Mouse (Mus musculus): ENCODE results near the gene Pex7. TPM values are rescaled to one million over a fixed set of nuclear protein-coding genes. Genes with fewer than 3 reads are reported as not detected.

Pex7 gene
- polyA plus RNA-seq, 1 experiment from 2014 or later, result 28.9 TPM

DNA sequence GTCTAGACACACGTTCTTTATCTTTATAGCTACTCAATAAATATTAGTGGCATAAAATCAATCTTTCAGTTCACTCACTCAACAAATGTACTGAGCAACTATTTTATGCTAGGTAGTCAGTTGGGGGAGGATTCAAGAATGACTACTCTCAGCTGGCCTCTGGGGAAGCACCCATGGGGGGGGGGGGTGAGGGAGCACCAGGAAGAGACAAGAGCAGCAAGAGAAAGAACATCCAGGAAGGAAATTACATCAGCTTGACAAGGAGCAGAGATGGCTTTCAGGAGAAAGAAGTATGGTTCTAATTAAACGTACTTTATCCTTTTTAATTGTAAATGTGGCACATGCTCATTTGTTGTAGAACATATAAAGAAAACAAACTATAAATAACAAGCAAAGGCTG, 53.9 kb downstream of the Pex7 start:
- Histone ChIP-seq H3K27me3 (peaks cover 40% of the 10 kb centered on the region), H3K9me3 (no peaks in the 10 kb centered on the region), H3K4me3 (no peak overlapping the region), H3K27ac (replicated peaks) (no peak overlapping the region), H3K4me2 (no peak overlapping the region), H3K9ac (no peak overlapping the region), H3K4me1 (replicated peaks) (peaks cover 38% of the 10 kb centered on the region), H3K36me3 (no peaks in the 10 kb centered on the region)
- WGBS, result 73% methylated on average over 2 of the region's 2 CpGs
- no peak for ATAC-seq (ENCODE audit: low FRiP score, low read depth)

GRCm38 (mm10) chr10:19852776-19853175, 54.7 kb downstream of the Pex7 start:
- Histone ChIP-seq H3K36me3 (no peaks in the 10 kb centered on the region), H3K9me3 (no peaks in the 10 kb centered on the region), H3K4me2 (peak overlapping the region; percentile 100; the same call in 1 of the 2 replicates), H3K9ac (no peak overlapping the region), H3K4me3 (no peak overlapping the region), H3K27ac (replicated peaks) (no peak overlapping the region), H3K27me3 (peaks cover 44% of the 10 kb centered on the region), H3K4me1 (replicated peaks) (peaks cover 38% of the 10 kb centered on the region)
- 34% methylated on average over 6 of the region's 6 CpGs for WGBS
- ATAC-seq (ENCODE audit: low FRiP score, low read depth), result no peak

DNA sequence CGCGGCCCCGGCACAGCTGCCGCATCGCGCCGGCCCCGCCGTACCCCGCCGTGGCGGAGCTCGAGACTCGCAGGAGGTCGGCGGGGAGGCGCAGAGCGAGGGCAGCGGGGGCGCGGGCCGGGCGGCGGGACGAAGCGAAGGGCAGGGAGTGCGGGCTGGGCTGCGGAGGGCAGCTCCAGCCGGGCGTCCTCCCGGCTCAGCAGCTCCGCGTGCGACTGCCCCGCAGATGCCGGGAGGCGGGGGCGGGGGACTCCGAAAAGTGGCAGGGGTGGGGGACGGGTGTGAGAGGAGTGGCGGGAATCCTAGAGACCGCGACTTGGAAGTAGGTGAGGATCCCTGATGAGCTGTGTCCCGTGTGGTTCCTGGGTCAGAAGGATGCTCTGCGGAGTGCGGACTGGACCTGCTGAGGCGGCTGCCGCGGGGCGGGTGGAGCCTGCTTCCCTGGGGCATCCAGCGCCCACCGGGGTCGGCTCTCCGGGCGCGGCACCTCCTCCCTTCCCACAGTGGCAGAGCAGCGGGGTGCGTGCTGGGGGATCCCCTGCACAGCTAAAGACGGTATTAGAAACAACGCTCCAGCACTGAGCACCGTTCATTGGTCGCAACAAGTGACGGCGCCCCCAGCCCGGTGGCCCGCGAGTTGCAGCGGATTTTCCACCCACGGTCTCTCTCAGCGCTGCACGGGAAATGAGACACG, 56.3 kb downstream of the Pex7 start, which contains the start of gene Slc35d3:
Gene Slc35d3 (minus strand): TSS at position 462 of the 694 bp plus-strand sequence.
- Histone ChIP-seq H3K27me3 (peaks cover 44% of the 10 kb centered on the region), H3K9me3 (no peaks in the 10 kb centered on the region), H3K4me1 (replicated peaks) (peaks cover 38% of the 10 kb centered on the region), H3K36me3 (no peaks in the 10 kb centered on the region), H3K4me3 (peak within 1 kb of the TSS; percentile 59), H3K4me2 (peak within 1 kb of the TSS; percentile 100), H3K27ac (replicated peaks) (no peak within 1 kb of the TSS), H3K9ac (peak within 1 kb of the TSS; percentile 49)
- under 1% methylated on average over 67 of the region's 72 CpGs for WGBS
- ATAC-seq (ENCODE audit: low FRiP score, low read depth), result peak; percentile 63

GRCm38 (mm10) chr10:19850544-19850997, 56.9 kb downstream of the Pex7 start:
- Histone ChIP-seq H3K4me2 (peak overlapping the region; percentile 100), H3K27ac (replicated peaks) (no peak overlapping the region)
- whole genome bisulfite sequencing, result 0% methylated on average over 36 of the region's 36 CpGs

GRCm38 (mm10) chr10:19849771-19850365, 57.6 kb downstream of the Pex7 start:
- H3K9me3 ChIP-seq, result no peaks in the 10 kb centered on the region
- H3K9ac ChIP-seq, result peak overlapping the region; percentile 49
- H3K36me3 ChIP-seq, result no peaks in the 10 kb centered on the region
- peak overlapping the region; percentile 59 for H3K4me3 ChIP-seq
- H3K27ac ChIP-seq (replicated peaks), result no peak overlapping the region
- H3K27me3 ChIP-seq, result peaks cover 44% of the 10 kb centered on the region
- H3K4me1 ChIP-seq (replicated peaks), result peaks cover 38% of the 10 kb centered on the region
- ATAC-seq (ENCODE audit: low FRiP score, low read depth), result peak; percentile 40; the same call in 1 of the 2 replicates
- under 1% methylated on average over 32 of the region's 32 CpGs for WGBS
- H3K4me2 ChIP-seq, result peak overlapping the region; percentile 100

More at GRCm38 (mm10) chr10:19850544-19850997, 56.9 kb downstream of the Pex7 start:
- Histone ChIP-seq H3K27me3 (peaks cover 44% of the 10 kb centered on the region), H3K9me3 (no peaks in the 10 kb centered on the region), H3K9ac (peak overlapping the region; percentile 49), H3K36me3 (no peaks in the 10 kb centered on the region), H3K4me1 (replicated peaks) (peaks cover 38% of the 10 kb centered on the region), H3K4me3 (peak overlapping the region; percentile 59)
- ATAC-seq (ENCODE audit: low FRiP score, low read depth), result peak; percentile 61

GRCm38 (mm10) chr10:19848928-19849770, 58.3 kb downstream of the Pex7 start:
- H3K4me2 ChIP-seq, result peak overlapping the region; percentile 100
- 6% methylated on average over 44 of the region's 44 CpGs for WGBS
- H3K27ac ChIP-seq (replicated peaks), result no peak overlapping the region
- peaks cover 38% of the 10 kb centered on the region for H3K4me1 ChIP-seq (replicated peaks)
- H3K9me3 ChIP-seq, result no peaks in the 10 kb centered on the region
- no peak for ATAC-seq (ENCODE audit: low FRiP score, low read depth)
- peaks cover 41% of the 10 kb centered on the region for H3K27me3 ChIP-seq
- peak overlapping the region; percentile 59 for H3K4me3 ChIP-seq
- no peak overlapping the region for H3K9ac ChIP-seq
- H3K36me3 ChIP-seq, result no peaks in the 10 kb centered on the region

GRCm38 (mm10) chr10:19839836-19840235, 67.7 kb downstream of the Pex7 start:
- Histone ChIP-seq H3K36me3 (no peaks in the 10 kb centered on the region), H3K4me1 (replicated peaks) (no peaks in the 10 kb centered on the region), H3K9me3 (no peaks in the 10 kb centered on the region), H3K9ac (no peak overlapping the region), H3K27ac (replicated peaks) (no peak overlapping the region), H3K4me2 (no peak overlapping the region), H3K4me3 (no peak overlapping the region), H3K27me3 (no peaks in the 10 kb centered on the region)
- 87% methylated on average over 5 of the region's 5 CpGs for WGBS
- no peak for ATAC-seq (ENCODE audit: low FRiP score, low read depth)

DNA sequence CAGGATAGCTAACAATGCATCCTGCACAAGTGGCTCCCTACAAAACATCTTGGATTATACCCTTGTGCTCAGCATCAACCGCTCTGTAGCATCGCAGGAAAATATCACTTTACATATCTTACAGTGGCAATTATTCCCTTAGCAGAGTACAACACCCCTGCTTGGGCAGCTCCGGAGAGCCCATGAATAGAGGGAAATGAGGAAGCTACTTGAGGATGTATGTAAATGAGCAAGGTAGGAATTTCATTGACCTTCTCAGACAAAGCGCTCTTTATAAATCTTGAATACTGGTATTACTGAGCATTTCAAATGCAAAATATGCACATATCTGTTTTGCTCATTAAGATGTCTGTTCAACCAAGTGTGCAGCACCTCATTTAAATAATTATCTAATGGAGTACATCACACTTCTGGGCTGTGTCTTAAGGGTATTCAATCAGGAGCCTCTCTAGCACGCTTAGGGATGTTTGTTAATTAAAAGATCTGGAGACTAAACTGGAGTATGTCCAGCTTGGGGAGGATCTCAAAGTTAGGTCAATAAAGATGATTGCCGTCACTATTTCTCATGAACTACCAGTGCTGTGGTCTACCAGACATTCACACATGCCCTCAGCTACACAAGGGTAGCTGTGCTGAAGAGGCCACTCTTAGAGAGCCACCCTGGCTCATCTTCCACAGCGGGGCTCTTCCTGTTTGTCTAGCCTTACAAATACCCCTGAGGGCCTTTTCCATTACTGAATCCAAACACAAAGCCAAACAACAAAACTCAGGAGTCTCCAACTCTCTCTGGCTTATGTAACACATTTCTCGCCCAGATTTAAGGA, 71.4 kb downstream of the Pex7 start:
- ATAC-seq (ENCODE audit: low FRiP score, low read depth), result no peak
- H3K4me2 ChIP-seq, result no peak overlapping the region
- no peaks in the 10 kb centered on the region for H3K27me3 ChIP-seq
- no peaks in the 10 kb centered on the region for H3K9me3 ChIP-seq
- H3K36me3 ChIP-seq, result no peaks in the 10 kb centered on the region
- H3K4me3 ChIP-seq, result no peak overlapping the region
- no peaks in the 10 kb centered on the region for H3K4me1 ChIP-seq (replicated peaks)
- 59% methylated on average over 8 of the region's 8 CpGs for WGBS
- no peak overlapping the region for H3K27ac ChIP-seq (replicated peaks)
- no peak overlapping the region for H3K9ac ChIP-seq

GRCm38 (mm10) chr10:19834222-19834621, 73.3 kb downstream of the Pex7 start:
- no peak for ATAC-seq (ENCODE audit: low FRiP score, low read depth)
- no peak overlapping the region for H3K4me3 ChIP-seq
- no peak overlapping the region for H3K4me2 ChIP-seq
- H3K27me3 ChIP-seq, result no peaks in the 10 kb centered on the region
- no peak overlapping the region for H3K27ac ChIP-seq (replicated peaks)
- H3K4me1 ChIP-seq (replicated peaks), result no peaks in the 10 kb centered on the region
- 98% methylated on average over 6 of the region's 6 CpGs for WGBS
- no peak overlapping the region for H3K9ac ChIP-seq
- no peaks in the 10 kb centered on the region for H3K9me3 ChIP-seq
- no peaks in the 10 kb centered on the region for H3K36me3 ChIP-seq

- no peak for ATAC-seq (ENCODE audit: low FRiP score, low read depth)
- Histone ChIP-seq H3K4me2 (no peak overlapping the region), H3K9me3 (no peaks in the 10 kb centered on the region), H3K9ac (no peak overlapping the region), H3K4me3 (no peak overlapping the region), H3K36me3 (no peaks in the 10 kb centered on the region), H3K27me3 (no peaks in the 10 kb centered on the region), H3K27ac (replicated peaks) (no peak overlapping the region), H3K4me1 (replicated peaks) (no peaks in the 10 kb centered on the region)
- 89% methylated on average over 5 of the region's 5 CpGs for WGBS
Observed at GRCm38 (mm10) chr10:19831072-19831849, 76.2 kb downstream of the Pex7 start.

DNA sequence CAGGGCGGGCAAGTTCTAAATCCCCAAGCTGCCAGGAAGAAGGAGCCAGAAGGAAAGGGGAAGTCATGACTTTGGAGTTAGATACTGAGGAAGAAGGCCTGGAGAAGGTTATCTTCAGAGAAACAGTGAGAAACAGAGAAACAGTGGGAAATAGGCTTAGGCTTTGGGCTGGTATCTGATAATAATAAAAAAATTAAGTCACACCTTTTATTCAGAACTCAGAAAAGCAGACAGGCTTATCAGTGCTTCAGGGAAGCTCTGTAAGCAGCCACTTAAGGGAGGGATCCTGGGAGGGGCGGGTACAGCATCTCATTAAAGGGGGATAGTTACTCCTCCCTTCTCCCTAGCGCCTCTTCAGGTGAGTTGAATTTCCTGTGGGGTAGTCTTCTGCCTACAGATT, 86.5 kb downstream of the Pex7 start:
- Histone ChIP-seq H3K4me2 (no peak overlapping the region), H3K36me3 (no peaks in the 10 kb centered on the region)
- 68% methylated on average over 3 of the region's 3 CpGs for WGBS

More for the DNA sequence above, 86.5 kb downstream of the Pex7 start:
- no peaks in the 10 kb centered on the region for H3K27me3 ChIP-seq
- H3K9me3 ChIP-seq, result no peaks in the 10 kb centered on the region
- H3K27ac ChIP-seq (replicated peaks), result no peak overlapping the region
- ATAC-seq (ENCODE audit: low FRiP score, low read depth), result no peak
- no peaks in the 10 kb centered on the region for H3K4me1 ChIP-seq (replicated peaks)
- H3K4me3 ChIP-seq, result no peak overlapping the region
- no peak overlapping the region for H3K9ac ChIP-seq
